In genomic region chr3:85332276-85332675, GRCm38 (mm10) we compare ENCODE assay signal across 13 mouse cellular contexts.
DNase-seq lines count a peak whose midpoint lies in the region.
"Had no signal": no experiment of that assay in that cellular context is flagged by ENCODE, and none has a peak within 500 bp of the region (broad histone marks: within the 10 kb centered on the region; RNA-seq: fewer than 3 reads in every experiment).

No protein-coding gene starts in this region.

- intact Hi-C loops in left cerebral cortex, postnatal 10 days (cut with DNase I), result no loop called here

- peak; percentile 25 to 35 for DNase-seq in adrenal gland, postnatal 36 days
- no peak for DNase-seq in adrenal gland, postnatal 4 days (ENCODE audit: low spot score in 2 of 2)
- DNase-seq in 3T3-L1 (ENCODE audit: low read depth, low spot score) (peak; percentile 78), NIH3T3 (ENCODE audit: low read depth) (peak; percentile 15)
- no peak for DNase-seq in left cerebral cortex, postnatal 10 days (ENCODE audit: extremely low spot score in 1 of 2, low spot score in 2 of 2)
- DNase-seq in B cell, adult 2 months, result no peak
- DNase-seq: cerebellum, adult 11-12 months; cerebellum, adult 8-10 months; cerebellum, postnatal 10 days; cerebellum, postnatal 36 days; embryo, embryonic 11 days; gastrocnemius, postnatal 25 days; kidney, adult 2 months had no signal

Comparison
In these comparisons a context has a peak if more than half of its experiments do, and no peak if none do; other contexts are left out.
1. DNase-seq: peak in adrenal gland, postnatal 36 days (2 of 2), 3T3-L1 (single experiment) and NIH3T3 (single experiment); none in adrenal gland, postnatal 4 days (0 of 2), left cerebral cortex, postnatal 10 days (0 of 2) and B cell, adult 2 months (0 of 2).